Mouse (Mus musculus) embryonic facial prominence, embryonic 12.5 days (tissue): ENCODE measurements at regions not wholly inside any gene's neighbourhood (a gene's known extent, or its start where the extent isn't known, plus 50 kb on each side); places are given as distances from the start of the nearest gene placed in this dataset.

Source experiments
- ATAC-seq: fragments of 200-750 bp; cut with Nextera tagmentation; 2 replicates; pipeline ENCODE4 v1.8.0; 2017; ENCODE audit not compliant: insufficient number of reproducible peaks, insufficient read depth, low FRiP score, low TSS enrichment
- H3K27ac ChIP-seq: fragments of 300-500 bp; sonication (generic); 2 replicates; pipeline ENCODE4 v1.5.1; 2016; ENCODE audit warnings: mild to moderate bottlenecking
- H3K27me3 ChIP-seq: fragments of 300-500 bp; sonication (generic); 2 replicates; pipeline ENCODE4 v1.6.1; 2016; ENCODE audit warnings: mild to moderate bottlenecking, moderate library complexity
- H3K36me3 ChIP-seq: fragments of 300-500 bp; sonication (generic); 2 replicates; pipeline ENCODE4 v1.6.1; 2016; ENCODE audit warnings: mild to moderate bottlenecking
- H3K4me1 ChIP-seq: fragments of 300-500 bp; sonication (generic); 2 replicates; pipeline ENCODE4 v1.6.1; 2016
- H3K4me2 ChIP-seq: fragments of 300-500 bp; sonication (generic); replicated peaks from 2 replicates; pipeline ENCODE4 v1.6.1; 2016; ENCODE audit warnings: mild to moderate bottlenecking, moderate library complexity
- H3K4me3 ChIP-seq: fragments of 300-500 bp; sonication (generic); 2 replicates; pipeline ENCODE4 v1.5.1; 2016; ENCODE audit warnings: mild to moderate bottlenecking
- H3K9ac ChIP-seq: fragments of 300-500 bp; sonication (generic); 2 replicates; pipeline ENCODE4 v1.6.1; 2016; ENCODE audit warnings: mild to moderate bottlenecking, moderate library complexity
- H3K9me3 ChIP-seq: fragments of 300-500 bp; sonication (generic); 2 replicates; pipeline ENCODE4 v1.6.1; 2016; ENCODE audit warnings: mild to moderate bottlenecking, moderate library complexity
- WGBS: fragments of 180-500 bp; shearing (Covaris S2); methylation state at CpG from one replicate; pipeline ENCODE4 v1.1.7; 2016; 5-methylcytosine and 5-hydroxymethylcytosine counted together

DNA sequence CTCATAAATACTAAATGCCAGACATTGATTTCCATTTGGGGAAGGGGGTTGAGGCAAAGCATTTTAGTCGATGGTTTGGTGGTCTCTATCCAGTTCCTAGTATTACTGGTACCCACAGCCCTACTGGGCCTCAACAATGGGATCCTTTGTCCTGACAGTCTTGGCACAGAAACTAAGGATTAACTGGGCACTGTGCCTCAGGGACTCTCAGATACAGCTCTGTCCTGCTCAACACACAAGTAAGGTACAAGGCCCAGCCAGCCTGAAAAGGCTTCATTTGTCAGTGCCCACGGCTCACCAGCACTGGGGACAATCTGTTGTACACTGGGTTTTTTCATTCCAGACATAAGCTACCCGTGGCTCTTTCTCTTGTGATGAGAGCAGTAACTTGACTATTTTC lies 686.0 kb downstream of the Nedd1 start:
- H3K27ac ChIP-seq = no peak overlapping the region

DNA sequence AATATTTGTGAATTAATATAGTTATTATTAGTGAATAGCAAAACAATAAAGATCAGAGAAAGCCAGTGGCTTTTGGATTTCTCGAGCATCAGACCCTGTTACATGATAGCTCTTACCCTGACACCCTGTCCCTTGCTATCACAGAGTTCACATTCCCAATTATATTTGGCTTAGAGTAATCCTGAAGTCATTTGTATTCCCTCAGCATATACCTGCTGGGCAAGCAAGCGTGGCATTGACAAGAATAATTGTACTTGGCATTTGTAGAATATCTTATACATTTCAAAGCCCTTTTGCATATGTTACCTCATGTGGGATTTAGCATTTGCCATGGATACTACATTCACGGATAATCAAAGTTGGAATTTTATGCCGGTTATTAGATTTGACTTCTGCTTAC lies 692.0 kb downstream of the Nedd1 start:
- Histone ChIP-seq H3K4me1 (no peaks in the 10 kb centered on the region), H3K4me2 (no peak overlapping the region), H3K9ac (no peak overlapping the region), H3K27me3 (no peaks in the 10 kb centered on the region), H3K36me3 (no peaks in the 10 kb centered on the region), H3K4me3 (no peak overlapping the region), H3K27ac (no peak overlapping the region), H3K9me3 (no peaks in the 10 kb centered on the region)
- 76% methylated on average over 4 of the region's 4 CpGs for WGBS
- ATAC-seq = no peak

More for the DNA sequence above, 686.0 kb downstream of the Nedd1 start:
- Histone ChIP-seq H3K4me2 (no peak overlapping the region), H3K36me3 (no peaks in the 10 kb centered on the region), H3K4me3 (no peak overlapping the region), H3K4me1 (no peaks in the 10 kb centered on the region), H3K9ac (no peak overlapping the region), H3K27me3 (no peaks in the 10 kb centered on the region), H3K9me3 (no peaks in the 10 kb centered on the region)
- no peak for ATAC-seq
- 29% methylated on average over 3 of the region's 3 CpGs for WGBS

DNA sequence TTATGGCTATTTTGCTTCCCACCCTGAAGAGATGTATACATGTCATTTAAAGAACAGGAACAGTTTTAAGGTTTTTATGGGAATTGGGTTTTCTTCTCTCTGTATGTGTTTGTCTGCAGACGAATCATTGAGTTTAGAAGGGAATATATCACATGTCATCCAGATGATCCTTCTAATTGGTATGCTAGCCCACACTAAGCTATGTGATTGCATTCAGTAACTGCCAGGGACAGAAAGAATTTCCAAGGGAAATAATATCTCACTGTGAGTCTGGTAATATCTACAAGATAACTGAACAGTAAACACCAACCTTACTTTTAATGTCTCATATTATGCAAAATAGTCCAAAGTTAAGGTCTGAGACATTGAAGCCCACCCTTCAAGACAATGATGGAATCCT lies 698.0 kb downstream of the Nedd1 start:
- no peaks in the 10 kb centered on the region for H3K4me1 ChIP-seq
- no peaks in the 10 kb centered on the region for H3K9me3 ChIP-seq
- ATAC-seq = no peak
- no peaks in the 10 kb centered on the region for H3K36me3 ChIP-seq
- H3K4me3 ChIP-seq = no peak overlapping the region
- no peak overlapping the region for H3K4me2 ChIP-seq
- 47% methylated on average over 1 of the region's 1 CpGs for WGBS
- no peak overlapping the region for H3K27ac ChIP-seq
- H3K9ac ChIP-seq = no peak overlapping the region
- H3K27me3 ChIP-seq = no peaks in the 10 kb centered on the region

DNA sequence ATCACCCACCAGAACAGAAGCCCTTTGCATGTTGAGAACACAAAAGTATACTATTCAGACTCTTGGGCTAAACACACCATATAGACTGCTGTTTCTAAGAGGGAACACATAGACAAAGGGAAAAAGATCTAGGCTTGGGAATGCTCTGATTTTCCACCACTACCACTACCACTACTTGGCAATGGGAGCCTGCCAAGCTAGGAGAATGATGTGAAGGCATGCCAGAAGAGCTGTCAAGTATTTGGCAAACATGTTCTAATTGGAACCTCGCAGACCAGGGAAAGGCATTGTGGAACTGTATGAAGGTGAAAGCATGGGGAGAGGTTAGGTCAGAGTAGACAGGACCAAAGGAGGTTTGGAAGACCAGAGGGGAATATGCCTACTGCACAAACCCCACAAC lies 701.2 kb downstream of the Nedd1 start:
- Histone ChIP-seq H3K36me3 (no peaks in the 10 kb centered on the region), H3K4me2 (no peak overlapping the region), H3K27ac (no peak overlapping the region), H3K9ac (no peak overlapping the region), H3K27me3 (no peaks in the 10 kb centered on the region), H3K4me3 (no peak overlapping the region), H3K4me1 (no peaks in the 10 kb centered on the region), H3K9me3 (no peaks in the 10 kb centered on the region)
- no peak for ATAC-seq
- 82% methylated on average over 1 of the region's 1 CpGs for WGBS

DNA sequence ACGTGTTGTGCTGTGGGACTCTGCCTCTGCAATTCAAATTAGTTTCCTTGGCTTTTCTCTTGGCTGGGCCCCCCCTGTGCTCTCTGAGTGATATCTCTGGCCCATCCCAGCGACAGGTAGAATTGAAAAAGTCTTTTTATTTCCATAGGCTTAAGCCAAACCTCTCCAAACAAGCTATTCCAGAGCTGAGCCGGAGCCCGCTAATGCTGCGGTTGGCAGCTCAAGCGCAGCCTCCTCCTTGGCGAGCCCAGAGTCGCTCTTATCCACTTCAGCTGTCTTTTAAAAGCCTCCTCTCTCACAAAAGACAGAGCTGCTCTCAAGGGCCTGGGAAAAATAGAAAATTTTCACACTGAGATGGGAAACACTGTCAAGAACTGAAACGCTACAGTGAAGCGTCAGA lies 712.7 kb downstream of the Nedd1 start:
- ATAC-seq = no peak
- Histone ChIP-seq H3K9ac (no peak overlapping the region), H3K27me3 (no peaks in the 10 kb centered on the region), H3K4me2 (no peak overlapping the region), H3K36me3 (no peaks in the 10 kb centered on the region), H3K4me3 (no peak overlapping the region), H3K4me1 (no peaks in the 10 kb centered on the region), H3K9me3 (no peaks in the 10 kb centered on the region), H3K27ac (no peak overlapping the region)
- WGBS = 37% methylated on average over 10 of the region's 10 CpGs

DNA sequence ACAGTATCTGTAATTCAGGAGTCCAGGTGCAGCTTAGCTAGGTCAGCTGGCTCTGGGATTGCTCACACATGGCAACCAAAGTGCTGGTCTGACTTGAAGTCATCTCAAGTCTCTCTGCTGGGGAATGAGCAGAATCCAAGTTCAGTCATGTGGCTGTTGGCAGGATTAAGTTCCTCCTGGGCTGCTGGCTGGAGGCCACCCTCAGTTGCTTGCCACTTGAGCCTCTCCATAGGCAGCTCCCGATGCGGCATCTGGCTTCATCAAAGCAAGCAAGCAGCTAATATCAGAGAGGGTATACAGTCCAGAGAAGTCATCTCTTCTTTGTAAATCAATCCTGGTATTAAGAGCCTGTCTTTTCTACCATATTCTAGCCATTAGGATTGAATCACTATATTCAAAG lies 714.3 kb downstream of the Nedd1 start:
- Histone ChIP-seq H3K27ac (no peak overlapping the region), H3K9me3 (no peaks in the 10 kb centered on the region), H3K4me3 (no peak overlapping the region), H3K9ac (no peak overlapping the region), H3K4me1 (no peaks in the 10 kb centered on the region), H3K27me3 (no peaks in the 10 kb centered on the region), H3K36me3 (no peaks in the 10 kb centered on the region), H3K4me2 (no peak overlapping the region)
- ATAC-seq = no peak
- 79% methylated on average over 2 of the region's 2 CpGs for WGBS

DNA sequence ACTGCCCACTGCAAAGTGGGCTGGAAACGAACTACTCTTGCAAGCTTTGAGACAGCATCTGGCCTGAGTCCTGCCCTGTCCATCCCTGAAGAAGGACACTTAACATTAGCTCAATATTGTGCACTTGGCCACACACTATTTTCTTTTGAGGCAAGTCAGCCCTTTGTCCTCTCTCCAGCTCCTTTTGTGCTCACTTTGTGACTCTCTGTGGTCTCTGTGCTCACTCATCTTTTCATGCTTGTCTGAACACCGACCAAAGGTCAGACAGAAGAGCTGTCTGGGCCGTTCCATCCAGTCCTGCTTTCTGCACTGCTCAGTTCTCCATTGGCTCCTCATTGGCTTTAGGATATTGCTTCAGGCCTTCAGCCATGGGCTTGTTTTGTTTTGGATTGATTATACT lies 715.8 kb downstream of the Nedd1 start:
- Histone ChIP-seq H3K27me3 (no peaks in the 10 kb centered on the region), H3K4me3 (no peak overlapping the region)
- WGBS = 64% methylated on average over 3 of the region's 3 CpGs

DNA sequence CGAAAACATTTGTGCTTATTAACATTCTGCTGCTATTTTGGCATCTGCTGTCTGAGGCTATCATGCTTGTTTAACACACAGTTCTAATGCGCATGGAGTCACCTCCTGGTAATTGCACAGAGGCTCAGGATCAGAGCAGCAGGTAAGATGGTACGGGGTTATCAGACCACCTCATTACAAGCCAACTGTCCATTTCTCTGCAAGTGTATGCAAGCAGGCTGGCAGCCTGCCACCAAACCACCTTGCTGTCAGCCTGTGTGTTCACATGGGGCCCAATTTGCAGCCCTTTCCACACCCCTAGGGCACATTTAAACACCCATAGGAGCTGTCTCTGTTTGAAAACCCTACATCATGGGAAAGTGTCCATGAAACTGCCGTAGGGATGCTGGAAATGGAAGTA lies 731.2 kb downstream of the Nedd1 start:
- H3K4me1 ChIP-seq = no peaks in the 10 kb centered on the region
- no peak overlapping the region for H3K9ac ChIP-seq
- H3K36me3 ChIP-seq = no peaks in the 10 kb centered on the region
- no peaks in the 10 kb centered on the region for H3K27me3 ChIP-seq
- 72% methylated on average over 4 of the region's 4 CpGs for WGBS
- no peaks in the 10 kb centered on the region for H3K9me3 ChIP-seq
- ATAC-seq = no peak
- H3K4me2 ChIP-seq = no peak overlapping the region
- H3K4me3 ChIP-seq = no peak overlapping the region
- H3K27ac ChIP-seq = no peak overlapping the region

More for the DNA sequence above, 715.8 kb downstream of the Nedd1 start:
- no peak overlapping the region for H3K4me2 ChIP-seq
- no peak for ATAC-seq
- no peaks in the 10 kb centered on the region for H3K9me3 ChIP-seq
- no peak overlapping the region for H3K9ac ChIP-seq
- no peaks in the 10 kb centered on the region for H3K36me3 ChIP-seq
- H3K27ac ChIP-seq = no peak overlapping the region
- no peaks in the 10 kb centered on the region for H3K4me1 ChIP-seq

DNA sequence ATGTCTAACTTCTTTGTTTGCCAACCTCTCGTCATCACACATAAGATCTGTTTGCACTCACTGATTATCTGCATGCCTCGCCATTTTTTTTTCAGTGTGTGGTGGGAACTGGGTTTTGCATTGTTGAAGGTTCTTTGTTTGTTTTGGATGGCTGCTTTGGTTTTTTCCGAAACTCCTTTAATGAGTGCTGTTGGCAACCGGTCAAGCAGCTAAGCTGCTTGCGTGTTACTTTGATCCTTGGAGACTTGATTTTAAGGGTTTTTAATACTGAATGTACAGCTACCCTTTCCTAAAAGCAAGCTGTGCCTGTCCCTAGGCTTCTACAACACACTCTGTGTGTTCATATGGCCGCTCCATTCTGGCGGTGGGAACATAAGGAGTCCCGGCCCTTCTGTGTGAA lies 733.9 kb downstream of the Nedd1 start:
- Histone ChIP-seq H3K27ac (no peak overlapping the region), H3K27me3 (no peaks in the 10 kb centered on the region), H3K4me2 (no peak overlapping the region), H3K9me3 (no peaks in the 10 kb centered on the region), H3K4me1 (no peaks in the 10 kb centered on the region), H3K9ac (no peak overlapping the region), H3K4me3 (no peak overlapping the region), H3K36me3 (no peaks in the 10 kb centered on the region)
- WGBS = 80% methylated on average over 8 of the region's 8 CpGs
- ATAC-seq = no peak

DNA sequence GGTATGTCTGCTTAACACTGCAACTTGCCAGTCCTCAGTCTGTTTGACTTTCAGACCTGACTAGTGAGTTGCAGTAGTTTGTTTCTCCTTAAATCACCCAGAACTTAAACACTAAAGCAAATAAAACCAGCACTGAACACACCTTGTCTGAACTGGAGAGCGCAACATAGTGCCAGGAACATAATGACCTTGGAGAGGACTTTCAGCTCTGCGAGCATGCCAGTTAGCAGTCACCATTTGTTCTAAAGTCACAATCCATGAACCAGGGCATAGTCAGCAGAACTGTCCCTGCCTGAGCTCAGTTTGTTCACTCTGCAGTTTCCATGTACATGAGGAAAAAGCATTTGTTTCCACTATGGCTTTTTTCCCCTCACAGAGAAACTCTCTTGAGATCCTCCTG lies 742.4 kb downstream of the Nedd1 start:
- no peaks in the 10 kb centered on the region for H3K36me3 ChIP-seq
- no peak overlapping the region for H3K4me3 ChIP-seq
- WGBS = 95% methylated on average over 2 of the region's 2 CpGs
- no peak overlapping the region for H3K4me2 ChIP-seq
- ATAC-seq = no peak
- H3K9me3 ChIP-seq = no peaks in the 10 kb centered on the region
- no peak overlapping the region for H3K9ac ChIP-seq
- no peaks in the 10 kb centered on the region for H3K4me1 ChIP-seq
- no peaks in the 10 kb centered on the region for H3K27me3 ChIP-seq
- H3K27ac ChIP-seq = no peak overlapping the region

DNA sequence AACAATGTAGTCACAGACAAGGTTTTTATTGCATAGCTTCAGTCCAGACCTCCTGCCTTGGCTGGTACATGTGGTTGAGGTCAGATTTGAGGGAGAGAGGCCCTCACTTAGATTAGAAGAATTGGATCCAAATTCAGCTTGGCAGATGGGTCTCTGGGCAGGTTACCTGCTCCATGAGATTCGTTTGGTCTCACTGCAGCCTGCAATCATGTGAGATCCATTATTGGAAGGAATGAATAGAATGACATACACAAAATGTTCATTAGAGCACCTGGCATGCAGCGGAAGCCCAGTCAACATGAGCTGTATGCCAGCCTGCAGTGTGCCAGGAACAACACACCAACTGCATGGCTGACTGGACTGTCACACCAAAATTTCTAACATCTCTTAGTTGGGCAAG lies 750.3 kb downstream of the Nedd1 start:
- WGBS = 87% methylated on average over 2 of the region's 2 CpGs
- Histone ChIP-seq H3K27ac (no peak overlapping the region), H3K4me3 (no peak overlapping the region), H3K36me3 (no peaks in the 10 kb centered on the region), H3K9ac (no peak overlapping the region), H3K4me1 (no peaks in the 10 kb centered on the region), H3K4me2 (no peak overlapping the region), H3K9me3 (no peaks in the 10 kb centered on the region), H3K27me3 (no peaks in the 10 kb centered on the region)
- ATAC-seq = no peak

DNA sequence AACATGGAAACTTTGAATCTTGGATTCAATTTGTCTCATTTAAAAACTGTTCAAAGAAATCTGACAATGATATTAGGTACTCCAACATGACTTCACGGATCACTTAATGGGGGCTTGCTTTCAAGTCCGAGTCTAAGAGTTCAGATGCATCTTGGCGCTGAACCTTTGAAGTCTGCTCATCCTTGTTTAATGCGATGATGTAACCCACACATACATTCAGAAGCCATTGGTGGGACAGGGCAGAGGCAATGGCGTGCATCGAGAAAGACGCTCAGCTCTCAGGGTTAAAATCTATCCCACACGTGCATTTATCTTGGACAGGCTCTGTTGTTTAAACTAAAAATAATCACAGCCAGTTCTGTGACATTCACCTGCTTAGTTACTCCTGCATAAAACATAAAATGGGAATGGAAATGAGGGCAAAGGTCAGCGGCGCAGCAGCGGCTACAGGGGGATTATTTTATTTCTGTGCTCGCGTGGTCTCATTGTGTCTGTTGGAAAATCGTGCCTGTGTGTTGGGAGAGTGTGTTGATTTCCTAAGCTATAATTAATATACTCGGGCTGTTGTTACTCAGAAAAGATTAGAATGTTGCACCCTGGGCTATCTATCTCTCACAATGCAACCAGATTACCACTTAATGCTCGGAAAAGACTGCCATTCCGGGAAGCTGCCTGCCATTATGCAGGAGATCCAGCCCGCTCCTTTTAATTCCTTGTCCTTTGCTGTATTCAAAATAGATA lies 754.5 kb downstream of the Nedd1 start:
- H3K27me3 ChIP-seq = no peaks in the 10 kb centered on the region
- no peaks in the 10 kb centered on the region for H3K9me3 ChIP-seq
- no peak overlapping the region for H3K9ac ChIP-seq
- no peaks in the 10 kb centered on the region for H3K36me3 ChIP-seq
- no peak overlapping the region for H3K4me2 ChIP-seq
- H3K4me3 ChIP-seq = no peak overlapping the region
- ATAC-seq = no peak
- no peaks in the 10 kb centered on the region for H3K4me1 ChIP-seq
- WGBS = 82% methylated on average over 18 of the region's 18 CpGs
- H3K27ac ChIP-seq = no peak overlapping the region
